Mouse (Mus musculus): ENCODE measurements at regions not wholly inside any gene's neighbourhood (a gene's known extent, or its start where the extent isn't known, plus 50 kb on each side); places are given as distances from the start of the nearest gene placed in this dataset.

DNA sequence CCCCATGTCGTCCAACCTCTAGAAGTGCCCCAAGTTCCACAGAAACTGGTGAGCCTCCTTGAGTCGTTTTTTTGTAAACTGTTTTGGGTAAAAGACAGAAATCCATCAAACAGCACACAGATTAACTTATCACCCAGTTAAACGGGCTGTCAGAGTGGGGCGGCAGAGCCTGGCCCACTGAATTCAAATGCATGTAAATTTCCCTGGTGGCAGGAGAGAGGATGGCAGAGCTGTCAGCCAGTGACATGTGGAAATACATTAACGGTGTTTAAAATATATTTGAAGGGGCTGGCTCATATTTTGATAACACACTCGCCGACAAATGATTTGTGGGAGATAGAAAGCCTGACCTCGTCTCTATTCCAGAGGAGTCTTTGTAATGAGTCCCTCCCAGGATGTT is 252.5 kb upstream of the Mki67 start:
- DNase-seq (ENCODE audit: extremely low read depth, low read depth): no peak

DNA sequence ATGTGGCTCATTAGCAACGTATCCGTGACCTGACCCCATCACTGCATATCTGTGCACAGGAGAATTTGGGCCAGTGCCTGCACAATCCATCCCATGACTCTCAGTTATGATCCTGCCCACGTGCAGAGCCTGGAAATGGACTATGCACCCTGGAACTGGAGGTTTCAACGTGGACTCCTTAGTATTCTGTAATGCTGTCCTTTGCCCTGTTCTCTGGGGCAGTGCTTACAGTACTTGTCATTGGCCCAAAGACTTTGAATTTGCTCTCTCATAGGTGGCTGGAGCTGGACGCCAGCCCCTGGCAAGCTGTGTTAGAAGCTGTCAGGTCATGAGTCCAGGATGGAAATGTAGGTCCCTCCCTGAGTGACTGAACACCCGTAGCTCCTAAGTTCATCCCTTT is 269.9 kb upstream of the Mki67 start:
- DNase-seq (ENCODE audit: extremely low read depth, low read depth): no peak

DNA sequence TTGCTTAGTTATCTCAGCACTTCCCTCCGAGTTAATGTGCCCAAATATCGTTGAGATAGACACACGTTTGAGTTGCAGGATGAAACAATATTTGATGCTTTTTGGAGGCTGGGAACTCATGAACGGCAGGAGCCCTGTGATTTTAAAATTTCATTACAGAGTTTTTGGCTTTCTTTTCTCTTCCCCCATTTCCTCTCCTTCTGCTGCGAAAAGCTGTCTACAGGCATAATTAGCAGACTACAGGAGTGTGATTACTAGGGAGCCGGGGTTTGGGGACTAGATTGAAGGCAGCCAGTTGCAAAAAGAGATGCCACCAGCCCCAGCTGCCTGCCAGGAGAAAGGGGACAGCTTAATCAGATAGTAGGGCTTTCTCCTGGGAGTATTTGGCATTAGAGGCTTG is 274.2 kb upstream of the Mki67 start:
- no peak for DNase-seq (ENCODE audit: extremely low read depth, low read depth)

DNA sequence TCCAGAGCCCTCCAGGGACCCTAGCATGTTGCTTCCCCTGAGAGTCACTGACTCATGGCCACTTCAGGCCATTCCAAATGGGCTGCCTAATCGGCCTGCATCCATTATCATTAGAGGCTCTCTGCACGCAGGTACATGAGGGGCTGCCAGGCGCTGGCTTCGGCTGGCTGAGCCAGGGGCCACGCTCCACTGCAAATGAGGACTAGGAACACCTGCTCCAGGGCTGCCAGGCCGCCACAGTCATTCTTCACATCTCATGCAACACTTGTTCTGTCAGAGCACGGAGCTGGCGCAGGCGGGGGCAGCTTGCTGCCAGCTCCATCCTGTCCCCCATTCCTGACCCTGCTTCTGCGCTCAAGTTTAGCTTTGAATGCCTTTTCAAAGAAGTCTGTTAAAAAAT is 280.7 kb upstream of the Mki67 start:
- DNase-seq (ENCODE audit: extremely low read depth, low read depth): no peak

DNA sequence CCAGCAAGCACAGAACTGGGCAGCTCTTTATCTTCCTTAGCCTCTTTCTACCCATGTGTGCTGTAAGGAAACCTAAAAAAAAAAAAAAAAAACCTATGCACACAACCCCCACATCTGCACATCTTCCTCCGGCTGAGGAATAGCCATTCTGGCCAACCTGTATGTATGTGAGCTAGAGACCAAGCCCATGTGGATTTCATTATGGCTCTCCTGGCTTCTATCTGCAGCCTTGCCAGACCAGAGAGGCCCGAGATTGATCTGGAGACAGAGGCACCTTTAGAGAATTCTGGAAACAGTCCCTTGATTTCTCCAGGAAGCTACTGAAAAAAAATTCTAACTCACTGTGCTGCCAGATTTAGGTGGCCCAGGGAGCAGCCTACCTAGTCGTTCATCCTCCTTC is 281.5 kb upstream of the Mki67 start:
- DNase-seq (ENCODE audit: extremely low read depth, low read depth): no peak

DNA sequence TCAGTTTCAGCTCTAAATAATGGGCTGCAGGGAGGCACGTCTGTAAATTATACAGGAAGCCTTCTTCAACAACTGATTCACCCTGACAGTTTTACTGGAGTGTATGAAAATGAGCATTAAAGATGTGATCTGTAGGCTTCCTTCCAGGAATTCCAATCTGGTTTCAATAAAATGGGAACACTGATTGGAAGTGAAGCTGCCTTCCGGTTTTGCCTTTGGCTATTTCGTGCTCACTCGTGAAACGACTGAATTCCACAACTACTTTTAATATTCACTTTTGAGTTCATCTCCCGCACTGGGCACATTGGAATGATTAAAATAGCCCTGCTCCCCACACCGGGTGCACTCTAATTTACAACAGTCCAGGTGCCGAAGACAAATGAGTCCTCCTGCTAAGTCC is 286.2 kb upstream of the Mki67 start:
- no peak for DNase-seq (ENCODE audit: extremely low read depth, low read depth)

DNA sequence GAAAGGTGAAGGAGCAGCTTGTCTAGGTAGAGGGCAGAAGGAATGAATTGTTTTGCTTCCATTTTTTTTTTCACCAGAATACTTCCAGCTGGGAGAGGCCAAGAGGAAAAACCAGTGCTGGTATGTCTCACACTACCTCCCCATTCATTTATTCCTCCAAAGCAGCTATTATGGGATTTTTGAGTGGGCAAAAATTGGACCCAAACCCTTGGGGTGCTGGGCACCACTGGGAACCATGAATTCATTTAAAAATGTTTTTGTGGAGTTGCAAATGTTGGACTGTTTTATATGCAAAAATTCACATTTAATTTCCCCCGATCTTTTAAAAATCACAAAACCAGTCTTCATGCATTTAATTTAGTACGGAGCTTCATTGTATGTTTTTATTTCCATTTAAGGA is 287.1 kb upstream of the Mki67 start:
- DNase-seq (ENCODE audit: extremely low read depth, low read depth): no peak

DNA sequence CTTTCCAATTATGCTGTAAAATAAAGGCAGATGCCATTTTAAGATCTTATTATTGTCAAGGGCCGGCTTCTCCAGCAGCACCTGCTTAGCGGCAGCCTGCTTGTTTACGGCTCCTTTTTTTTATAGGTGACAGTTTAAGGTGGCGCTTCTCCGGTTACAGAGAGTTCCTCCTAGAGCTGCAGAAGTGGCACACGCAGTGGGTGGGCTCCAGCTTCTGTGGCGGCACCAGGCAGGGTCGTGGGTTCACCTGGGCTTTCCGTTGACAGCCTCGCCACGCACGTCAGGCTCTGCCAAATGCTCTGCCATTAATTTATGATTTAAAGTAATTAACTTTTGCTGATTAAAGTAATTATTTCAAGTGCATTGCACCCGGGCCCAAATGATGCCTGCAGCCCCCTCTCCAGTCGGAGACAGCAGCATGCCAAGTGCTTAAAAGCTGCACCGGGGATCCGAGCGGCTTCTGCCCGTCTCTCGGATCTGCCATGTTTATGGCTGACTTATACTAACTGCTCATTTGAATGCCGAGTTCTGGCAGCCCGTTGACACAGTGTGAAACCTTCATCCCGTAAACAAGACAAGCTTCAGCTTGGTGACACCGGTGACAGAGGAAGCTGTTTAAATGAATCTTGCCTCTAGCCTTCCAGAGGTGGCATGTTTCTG is 291.8 kb upstream of the Mki67 start:
- no peak for DNase-seq (ENCODE audit: extremely low read depth, low read depth)

DNA sequence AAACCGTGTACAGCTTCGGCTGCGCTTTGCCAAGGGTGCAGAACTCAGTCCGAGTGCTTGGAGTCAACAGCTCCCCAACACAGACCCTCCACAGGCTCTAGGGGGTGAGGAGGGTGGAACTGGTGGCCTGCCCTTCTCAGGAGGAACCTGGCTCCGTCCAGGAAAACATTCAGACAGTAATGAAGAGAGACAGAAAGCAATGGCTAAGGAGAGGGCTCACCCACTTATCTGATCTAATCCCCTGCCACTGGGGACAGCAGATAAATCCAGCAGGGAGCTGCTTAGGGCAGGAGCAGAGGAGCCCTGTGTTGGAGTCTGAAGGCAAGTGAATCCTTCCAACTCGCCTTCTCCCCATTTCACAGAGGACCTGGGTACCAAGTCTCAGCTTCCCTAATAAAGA is 292.3 kb upstream of the Mki67 start:
- DNase-seq (ENCODE audit: extremely low read depth, low read depth): no peak

DNA sequence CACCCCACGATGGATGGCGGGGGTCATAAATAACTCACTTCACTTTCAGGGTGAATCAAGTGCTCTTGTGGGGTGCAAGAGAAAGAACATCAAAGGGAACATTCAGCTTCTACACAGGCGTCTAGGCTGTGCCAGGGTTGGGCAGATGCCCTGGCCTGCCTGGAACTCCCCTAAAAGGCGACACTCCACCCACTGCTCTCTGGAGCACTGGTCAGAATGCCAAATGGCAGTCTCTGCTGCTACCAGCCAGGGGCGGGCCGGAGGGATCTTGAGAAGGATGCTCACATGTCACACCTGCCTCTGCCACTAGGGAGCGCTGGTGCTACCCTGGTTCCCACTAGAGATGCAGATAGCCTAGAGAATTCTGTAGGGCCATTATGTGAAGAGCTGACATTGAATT is 293.9 kb upstream of the Mki67 start:
- DNase-seq (ENCODE audit: extremely low read depth, low read depth): no peak

DNA sequence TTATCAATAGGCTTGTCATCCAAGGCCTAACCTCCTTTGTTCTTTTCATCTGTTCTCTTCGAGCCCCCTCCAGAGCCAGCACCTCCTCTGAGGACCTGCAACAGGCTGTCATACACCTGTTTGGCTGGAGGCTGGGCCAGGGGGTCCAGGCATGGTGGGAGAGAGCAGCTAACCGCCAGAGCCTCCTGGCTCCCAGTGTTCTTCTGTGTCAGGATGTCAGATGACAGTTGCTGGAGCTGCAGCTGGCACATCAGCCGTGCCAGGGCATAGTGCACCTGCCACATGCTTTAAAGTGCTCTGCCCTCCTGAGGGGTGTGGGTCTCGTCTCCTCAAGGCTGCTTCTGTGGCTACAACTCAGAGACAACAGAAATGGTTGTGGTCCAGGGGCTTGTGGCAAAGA is 298.5 kb upstream of the Mki67 start:
- no peak for DNase-seq (ENCODE audit: extremely low read depth, low read depth)

DNA sequence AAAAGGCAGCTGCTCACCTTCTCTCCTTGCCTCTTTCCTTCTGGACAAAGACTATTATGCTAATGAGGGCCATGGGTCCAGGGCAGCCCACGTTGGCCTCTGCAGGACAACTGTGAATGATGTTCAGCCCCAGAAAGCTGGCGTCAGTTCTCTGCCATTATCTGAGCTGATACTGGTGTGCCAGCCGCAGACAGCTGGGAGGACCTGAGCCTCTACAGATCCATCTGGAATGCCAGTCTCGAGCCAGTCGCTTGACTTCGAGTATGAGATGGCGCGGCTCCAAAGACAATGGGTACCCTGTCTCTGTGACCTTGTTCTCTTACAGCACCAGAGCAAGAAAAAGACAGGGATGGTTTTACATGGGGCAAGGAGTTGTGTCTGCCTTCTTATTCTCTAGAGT is 300.8 kb upstream of the Mki67 start:
- DNase-seq (ENCODE audit: extremely low read depth, low read depth): no peak

DNA sequence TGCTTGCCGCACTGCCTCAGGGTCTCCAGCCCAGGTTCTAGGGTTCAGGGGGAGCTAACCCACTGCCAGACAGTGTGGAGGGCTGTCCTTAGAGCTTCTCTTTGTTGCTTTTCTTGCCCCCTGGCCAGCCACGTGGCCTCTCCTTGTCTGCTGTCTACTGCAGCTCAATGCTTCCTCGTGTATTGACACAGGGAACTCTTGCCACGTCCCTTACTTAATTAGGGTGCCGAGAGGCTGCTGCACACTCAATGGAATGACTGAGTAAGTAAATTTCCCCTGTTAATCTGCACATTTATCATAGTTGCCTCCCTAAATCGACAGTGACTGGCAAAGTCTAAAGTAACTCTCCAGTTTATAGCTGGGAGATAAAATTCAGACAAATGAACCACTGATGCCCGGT is 304.4 kb upstream of the Mki67 start:
- no peak for DNase-seq (ENCODE audit: extremely low read depth, low read depth)

DNA sequence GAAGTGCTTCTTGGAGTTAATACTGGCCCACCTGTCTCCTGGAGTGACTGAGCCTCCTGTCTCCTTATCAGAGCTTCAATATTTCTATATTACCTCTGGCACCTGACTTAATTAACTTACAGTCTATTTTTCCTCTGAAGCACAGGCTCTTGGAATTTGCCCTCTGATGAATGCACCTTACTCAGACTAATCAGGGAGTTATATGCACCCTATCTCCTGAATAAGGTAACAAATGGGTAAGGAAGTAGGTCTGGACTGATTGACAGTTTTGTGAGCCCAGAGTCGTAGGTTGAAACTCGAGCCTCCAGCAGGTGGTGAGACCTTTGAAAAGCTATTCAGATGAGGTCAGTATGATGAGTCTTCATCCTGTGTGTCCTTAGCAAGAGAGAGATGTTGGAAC is 304.9 kb upstream of the Mki67 start:
- no peak for DNase-seq (ENCODE audit: extremely low read depth, low read depth)

DNA sequence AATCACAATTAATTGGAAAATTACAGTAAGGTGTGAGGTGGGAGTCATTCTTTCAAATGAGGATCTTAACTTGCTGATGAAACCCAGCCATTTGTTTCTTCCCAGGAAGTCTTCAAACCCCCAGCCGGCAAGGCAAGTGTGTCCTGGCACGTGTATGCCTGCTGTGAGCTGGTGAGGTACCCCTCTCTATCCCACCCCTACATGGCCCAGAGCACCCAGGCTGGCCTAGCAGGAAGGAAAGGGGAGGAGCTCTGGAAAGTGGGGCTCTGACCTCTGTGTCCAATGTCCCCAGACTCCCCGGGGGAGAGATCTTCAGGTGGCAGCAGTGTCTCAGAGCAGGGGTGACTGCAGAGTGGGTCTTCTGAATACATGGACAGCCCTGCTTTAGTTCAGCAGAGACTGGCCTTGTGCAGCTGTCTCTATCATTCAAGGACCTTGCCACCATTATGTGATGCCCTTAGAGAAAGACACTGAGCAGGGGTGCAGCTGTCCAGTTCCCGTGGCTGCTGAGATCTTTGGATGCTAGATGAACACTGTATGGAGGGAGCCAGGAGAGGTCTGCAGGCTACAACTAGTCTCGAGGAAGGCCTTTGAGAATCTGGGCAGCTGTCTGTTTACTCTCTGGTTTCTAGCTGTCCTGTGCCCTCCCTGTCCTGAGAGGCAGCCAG is 306.8 kb upstream of the Mki67 start:
- no peak for DNase-seq (ENCODE audit: extremely low read depth, low read depth)

DNA sequence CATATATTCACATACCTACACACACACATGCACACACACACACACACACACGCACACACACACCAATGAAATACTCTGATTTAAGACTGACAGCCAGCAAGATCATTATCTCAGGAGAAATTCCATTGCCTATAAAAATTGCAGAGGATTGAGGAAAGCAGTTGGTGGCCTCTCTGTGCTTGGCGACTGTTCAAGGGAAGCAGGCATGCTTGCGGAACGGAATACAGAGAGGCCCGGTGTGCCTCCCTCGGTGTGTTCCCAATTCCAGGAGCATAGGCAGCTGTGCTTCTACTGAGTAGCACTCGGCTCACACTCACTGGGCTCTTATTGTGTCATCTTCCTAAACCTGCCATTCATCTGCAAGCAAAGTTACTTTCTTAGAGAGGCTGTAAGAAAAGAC is 310.3 kb upstream of the Mki67 start:
- no peak for DNase-seq (ENCODE audit: extremely low read depth, low read depth)

DNA sequence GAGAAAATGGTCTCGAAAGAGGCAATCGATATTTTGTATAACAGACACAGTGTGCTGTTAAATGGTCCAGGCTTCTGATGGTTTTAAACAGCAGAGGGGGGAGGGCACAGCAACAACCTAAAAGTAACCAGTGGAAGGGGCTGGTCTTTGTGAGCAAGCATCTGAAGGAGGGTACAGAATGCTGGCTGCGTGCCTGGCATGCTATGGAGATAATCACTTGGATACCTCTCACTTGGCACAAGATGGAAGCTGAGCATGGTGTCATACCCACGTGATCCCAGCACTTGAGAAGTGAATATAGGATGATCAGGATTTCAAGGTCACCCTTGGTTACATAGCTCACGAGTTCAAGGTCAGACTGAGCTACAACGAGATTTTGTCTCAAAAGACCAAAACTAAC is 315.9 kb upstream of the Mki67 start:
- DNase-seq (ENCODE audit: extremely low read depth, low read depth): no peak

DNA sequence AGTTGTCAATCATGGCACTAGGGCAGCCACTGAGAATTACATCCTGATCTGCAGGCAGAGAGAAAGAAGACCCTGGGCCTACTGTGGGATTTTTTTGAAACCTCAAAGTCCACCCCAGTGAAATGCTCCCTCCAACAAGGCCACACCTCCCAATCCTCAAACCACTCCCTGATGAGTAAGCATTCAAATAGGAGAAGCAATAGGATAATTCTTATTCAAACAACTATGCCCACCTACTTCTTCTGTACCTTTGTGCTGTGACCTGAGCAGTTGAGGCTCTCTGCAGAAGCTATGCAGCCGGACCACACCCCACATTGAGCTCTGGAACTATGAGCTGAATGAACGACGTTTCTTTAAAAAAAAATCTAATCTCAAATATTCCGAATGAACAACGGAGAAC is 317.4 kb upstream of the Mki67 start:
- no peak for DNase-seq (ENCODE audit: extremely low read depth, low read depth)

DNA sequence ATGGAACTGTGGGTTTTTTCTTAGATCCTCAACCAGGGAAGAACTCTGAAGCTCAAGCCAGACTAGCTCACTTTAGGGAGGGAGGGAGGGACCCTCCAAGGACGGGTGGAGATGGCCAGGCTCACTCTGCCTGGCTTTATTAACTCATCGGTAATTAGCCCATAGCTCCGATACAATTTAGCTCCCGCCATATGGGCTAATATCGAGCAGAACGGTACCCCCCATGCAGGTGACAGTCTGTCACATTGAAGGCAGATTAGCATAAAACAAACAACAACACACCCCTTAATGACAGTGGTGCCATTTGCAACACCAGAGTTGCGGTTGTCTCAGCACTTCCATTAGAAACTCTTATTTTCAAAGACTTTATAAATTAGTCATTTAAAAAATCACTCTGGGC is 319.6 kb upstream of the Mki67 start:
- no peak for DNase-seq (ENCODE audit: extremely low read depth, low read depth)

DNA sequence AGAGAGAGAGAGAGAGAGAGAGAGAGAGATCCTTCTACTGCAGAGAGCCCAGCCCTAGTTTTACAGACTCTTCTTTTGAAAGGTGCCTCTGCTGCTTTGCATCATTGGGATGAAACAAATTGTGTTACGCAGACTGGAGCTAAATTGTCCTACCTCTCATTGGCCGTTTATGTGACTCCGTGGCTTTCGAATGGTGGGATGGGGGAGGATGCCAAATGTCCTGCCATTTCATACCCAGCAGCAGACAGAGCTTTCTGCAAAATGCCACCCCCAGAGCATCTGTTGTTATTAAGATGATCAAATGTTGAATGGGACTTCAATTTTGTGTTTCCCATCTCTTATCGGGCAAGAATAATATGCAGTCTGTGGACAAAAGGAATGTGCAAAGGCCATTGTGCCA is 321.9 kb upstream of the Mki67 start:
- DNase-seq (ENCODE audit: extremely low read depth, low read depth): no peak

DNA sequence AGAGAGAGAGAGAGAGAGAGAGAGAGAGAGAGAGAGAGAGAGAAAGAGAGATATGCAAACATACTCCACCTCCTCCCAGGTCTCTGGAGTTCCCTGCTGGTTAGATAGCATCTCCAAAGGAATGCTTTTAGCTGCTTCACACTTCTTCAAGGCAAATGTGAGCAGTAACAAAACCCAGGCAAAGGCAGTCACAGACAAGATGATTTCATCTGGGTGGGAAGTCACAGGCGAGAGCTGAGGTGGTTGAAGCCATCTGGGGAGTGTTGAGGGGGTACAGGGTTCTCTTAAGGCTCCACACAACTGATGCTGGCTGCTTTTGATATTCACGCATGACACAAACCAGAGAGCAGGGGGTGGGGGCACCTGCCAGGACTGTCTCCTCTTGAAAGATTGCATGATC is 322.7 kb upstream of the Mki67 start:
- DNase-seq (ENCODE audit: extremely low read depth, low read depth): no peak

DNA sequence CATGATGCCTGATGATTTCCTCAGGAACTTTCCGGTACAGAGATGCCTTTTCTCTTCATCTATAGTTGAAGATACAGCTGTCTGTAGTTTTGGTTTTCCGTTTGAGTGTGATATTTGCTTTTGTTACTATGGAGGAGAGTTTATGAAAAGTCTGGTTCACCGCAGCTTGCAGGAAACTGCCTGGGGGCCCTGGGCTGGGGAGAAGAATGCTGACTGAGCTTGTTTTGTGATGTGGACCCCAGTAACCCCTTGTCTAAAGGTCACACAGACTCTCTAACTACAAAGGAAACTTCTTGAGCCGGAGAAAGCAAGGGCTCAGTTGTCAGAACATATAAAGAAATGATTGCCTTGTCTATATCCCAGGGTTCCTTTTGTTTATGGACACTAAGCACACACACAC is 325.8 kb upstream of the Mki67 start:
- DNase-seq (ENCODE audit: extremely low read depth, low read depth): no peak

DNA sequence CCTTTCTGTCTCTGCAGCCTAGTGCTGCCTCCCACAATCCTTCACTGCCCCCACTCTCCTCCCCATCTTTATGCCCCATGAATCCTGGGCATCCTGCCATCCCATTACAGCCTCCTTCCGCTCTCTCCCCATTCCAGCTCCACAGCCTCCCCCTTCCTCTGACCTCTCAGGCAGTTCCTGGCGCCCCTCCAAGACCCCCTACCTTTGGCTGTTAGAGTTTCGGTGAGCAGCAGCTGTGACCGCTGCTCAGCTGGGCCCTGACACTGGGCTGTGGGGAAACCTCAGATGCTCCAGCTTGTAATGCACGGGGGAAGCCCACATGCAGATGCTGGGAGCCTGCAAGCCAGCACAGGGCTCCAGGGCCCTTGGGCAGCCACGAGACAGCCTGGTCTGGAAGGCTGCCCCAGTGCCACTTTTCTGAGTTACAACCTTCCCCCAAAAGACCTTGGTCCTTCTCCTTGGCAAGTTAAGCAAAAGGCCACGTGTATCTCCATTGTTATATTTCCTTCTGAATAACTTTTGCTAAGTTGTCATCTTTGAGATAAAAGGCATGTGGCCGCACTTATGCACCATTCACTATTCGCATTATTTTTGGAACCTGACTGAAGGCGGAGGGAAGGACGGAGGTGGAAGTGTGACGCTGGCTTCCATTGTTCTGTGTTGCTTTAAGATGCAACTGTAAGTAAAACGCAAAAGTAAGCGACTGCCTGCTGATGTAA is 330.6 kb upstream of the Mki67 start:
- DNase-seq (ENCODE audit: extremely low read depth, low read depth): no peak
